Mouse (Mus musculus) liver, embryonic 16.5 days (tissue): ENCODE measurements at regions not wholly inside any gene's neighbourhood (a gene's known extent, or its start where the extent isn't known, plus 50 kb on each side); places are given as distances from the start of the nearest gene placed in this dataset.

ENCODE experiments used
- ATAC-seq: fragments of 200-750 bp; cut with Nextera tagmentation; 2 replicates; pipeline ENCODE4 v1.8.0; 2017; ENCODE audit warnings: low read depth, mild to moderate bottlenecking, moderate number of reproducible peaks, moderate library complexity
- H3K27ac ChIP-seq: fragments of 300-500 bp; sonication (generic); 2 replicates; pipeline ENCODE4 v1.5.1; 2014; ENCODE audit warnings: mild to moderate bottlenecking, low read length
- H3K27me3 ChIP-seq: fragments of 300-500 bp; sonication (generic); 2 replicates; pipeline ENCODE4 v1.6.1; 2014; ENCODE audit warnings: low read depth, low read length, mixed read lengths; ENCODE audit not compliant: control insufficient read depth, insufficient read depth
- H3K36me3 ChIP-seq: fragments of 300-500 bp; sonication (generic); 2 replicates; pipeline ENCODE4 v1.6.1; 2014; ENCODE audit warnings: mild to moderate bottlenecking; ENCODE audit not compliant: control insufficient read depth, insufficient read depth
- H3K4me1 ChIP-seq: fragments of 300-500 bp; sonication (generic); 2 replicates; pipeline ENCODE4 v1.6.1; 2014; ENCODE audit warnings: low read depth, low read length, mixed read lengths; ENCODE audit not compliant: control insufficient read depth
- H3K4me2 ChIP-seq: fragments of 300-500 bp; sonication (generic); 2 replicates; pipeline ENCODE4 v1.6.1; 2014; ENCODE audit warnings: low read depth, low read length, mixed read lengths
- H3K4me3 ChIP-seq: fragments of 300-500 bp; sonication (generic); 2 replicates; pipeline ENCODE4 v1.5.1; 2014; ENCODE audit warnings: low read depth, mild to moderate bottlenecking, low read length
- H3K9ac ChIP-seq: fragments of 300-500 bp; sonication (generic); 2 replicates; pipeline ENCODE4 v1.6.1; 2014; ENCODE audit warnings: low read depth, low read length
- H3K9me3 ChIP-seq: fragments of 300-500 bp; sonication (generic); replicated peaks from 2 replicates; pipeline ENCODE4 v1.6.1; 2016; ENCODE audit warnings: low read length; ENCODE audit not compliant: control insufficient read depth
- WGBS: fragments of 180-500 bp; shearing (Covaris S2); extraction: QIAGEN DNeasy Blood & Tissue Kit; methylation state at CpG from one replicate; pipeline ENCODE4 v1.1.7; 2014; ENCODE audit not compliant: insufficient replicate concordance; 5-methylcytosine and 5-hydroxymethylcytosine counted together

GRCm38 (mm10) chr1:105150624-105151465 is 205.7 kb downstream of the Rnf152 start:
- ATAC-seq, result no peak
- H3K4me2 ChIP-seq, result no peak overlapping the region
- H3K27ac ChIP-seq, result no peak overlapping the region
- H3K9ac ChIP-seq, result no peak overlapping the region
- H3K4me1 ChIP-seq, result no peaks in the 10 kb centered on the region
- H3K36me3 ChIP-seq, result no peaks in the 10 kb centered on the region
- H3K27me3 ChIP-seq, result no peaks in the 10 kb centered on the region
- H3K4me3 ChIP-seq, result no peak overlapping the region
- 70% methylated on average over 12 of the region's 12 CpGs for WGBS
- no peaks in the 10 kb centered on the region for H3K9me3 ChIP-seq

- no peak overlapping the region for H3K4me3 ChIP-seq
- H3K9ac ChIP-seq, result no peak overlapping the region
- 49% methylated on average over 2 of the region's 2 CpGs for WGBS
Measured at GRCm38 (mm10) chr1:105148792-105149191, 207.7 kb downstream of the Rnf152 start.

GRCm38 (mm10) chr1:105148048-105148447 is 208.5 kb downstream of the Rnf152 start:
- Histone ChIP-seq H3K27ac (no peak overlapping the region), H3K9me3 (no peaks in the 10 kb centered on the region), H3K27me3 (no peaks in the 10 kb centered on the region), H3K9ac (no peak overlapping the region), H3K36me3 (no peaks in the 10 kb centered on the region), H3K4me2 (no peak overlapping the region), H3K4me1 (no peaks in the 10 kb centered on the region), H3K4me3 (no peak overlapping the region)
- ATAC-seq, result no peak

More at GRCm38 (mm10) chr1:105148792-105149191, 207.7 kb downstream of the Rnf152 start:
- no peaks in the 10 kb centered on the region for H3K27me3 ChIP-seq
- H3K36me3 ChIP-seq, result no peaks in the 10 kb centered on the region
- no peak for ATAC-seq
- H3K9me3 ChIP-seq, result no peaks in the 10 kb centered on the region
- H3K4me1 ChIP-seq, result no peaks in the 10 kb centered on the region
- no peak overlapping the region for H3K4me2 ChIP-seq
- no peak overlapping the region for H3K27ac ChIP-seq

- Histone ChIP-seq H3K4me2 (no peak overlapping the region), H3K36me3 (no peaks in the 10 kb centered on the region), H3K27ac (no peak overlapping the region), H3K4me1 (no peaks in the 10 kb centered on the region), H3K9me3 (no peaks in the 10 kb centered on the region), H3K4me3 (no peak overlapping the region), H3K27me3 (no peaks in the 10 kb centered on the region), H3K9ac (no peak overlapping the region)
- WGBS, result 51% methylated on average over 4 of the region's 4 CpGs
- no peak for ATAC-seq
Measured at GRCm38 (mm10) chr1:105123936-105124335, 232.6 kb downstream of the Rnf152 start.

GRCm38 (mm10) chr1:105117888-105118287 is 238.6 kb downstream of the Rnf152 start:
- H3K4me3 ChIP-seq, result no peak overlapping the region
- H3K27ac ChIP-seq, result no peak overlapping the region
- ATAC-seq, result no peak
- no peak overlapping the region for H3K4me2 ChIP-seq
- H3K4me1 ChIP-seq, result no peaks in the 10 kb centered on the region; the same call in 1 of the 2 replicates
- no peaks in the 10 kb centered on the region for H3K27me3 ChIP-seq
- H3K9ac ChIP-seq, result no peak overlapping the region
- no peaks in the 10 kb centered on the region for H3K36me3 ChIP-seq
- WGBS, result 59% methylated on average over 2 of the region's 2 CpGs
- H3K9me3 ChIP-seq, result no peaks in the 10 kb centered on the region

GRCm38 (mm10) chr1:105116231-105116630 is 240.3 kb downstream of the Rnf152 start:
- Histone ChIP-seq H3K9me3 (no peaks in the 10 kb centered on the region), H3K36me3 (no peaks in the 10 kb centered on the region), H3K4me3 (no peak overlapping the region), H3K4me2 (no peak overlapping the region), H3K27me3 (no peaks in the 10 kb centered on the region), H3K9ac (no peak overlapping the region), H3K4me1 (no peaks in the 10 kb centered on the region; the same call in 1 of the 2 replicates), H3K27ac (no peak overlapping the region)
- no peak for ATAC-seq
- WGBS, result 50% methylated on average over 3 of the region's 3 CpGs

GRCm38 (mm10) chr1:105115391-105115790 is 241.1 kb downstream of the Rnf152 start:
- ATAC-seq, result no peak
- Histone ChIP-seq H3K27ac (0 out of 2 replicates have a peak overlapping the region, but pooled peaks have one; percentile 14), H3K9me3 (no peaks in the 10 kb centered on the region), H3K4me1 (no peaks in the 10 kb centered on the region; the same call in 1 of the 2 replicates), H3K9ac (no peak overlapping the region), H3K27me3 (no peaks in the 10 kb centered on the region), H3K4me2 (no peak overlapping the region), H3K4me3 (no peak overlapping the region), H3K36me3 (no peaks in the 10 kb centered on the region)
- 72% methylated on average over 6 of the region's 6 CpGs for WGBS

GRCm38 (mm10) chr1:105114835-105115234 is 241.7 kb downstream of the Rnf152 start:
- peak; percentile 93 for ATAC-seq

GRCm38 (mm10) chr1:105112762-105113525 is 243.6 kb downstream of the Rnf152 start:
- H3K4me1 ChIP-seq, result no peaks in the 10 kb centered on the region; the same call in 1 of the 2 replicates
- no peaks in the 10 kb centered on the region for H3K27me3 ChIP-seq
- WGBS, result 62% methylated on average over 1 of the region's 1 CpGs
- no peak overlapping the region for H3K9ac ChIP-seq
- no peak overlapping the region for H3K4me3 ChIP-seq
- H3K9me3 ChIP-seq, result no peaks in the 10 kb centered on the region
- H3K27ac ChIP-seq, result no peak overlapping the region
- ATAC-seq, result no peak
- no peak overlapping the region for H3K4me2 ChIP-seq
- no peaks in the 10 kb centered on the region for H3K36me3 ChIP-seq

More at GRCm38 (mm10) chr1:105114835-105115234, 241.7 kb downstream of the Rnf152 start:
- H3K27me3 ChIP-seq, result no peaks in the 10 kb centered on the region
- WGBS, result 45% methylated on average over 3 of the region's 3 CpGs
- no peaks in the 10 kb centered on the region for H3K36me3 ChIP-seq
- no peak overlapping the region for H3K4me2 ChIP-seq
- H3K9me3 ChIP-seq, result no peaks in the 10 kb centered on the region
- peak overlapping the region; percentile 63 for H3K27ac ChIP-seq
- H3K9ac ChIP-seq, result no peak overlapping the region
- H3K4me3 ChIP-seq, result no peak overlapping the region
- no peaks in the 10 kb centered on the region; the same call in 1 of the 2 replicates for H3K4me1 ChIP-seq
